Mouse (Mus musculus) ES-E14 (cell line): ENCODE measurements around the gene Twnk.

ENCODE experiments used
- CHD2 ChIP-seq: IDR thresholded peaks from 2 replicates; pipeline ENCODE4 v1.6.1; 2014; ENCODE audit warnings: mild to moderate bottlenecking, low read depth, low read length, inconsistent platforms
- HCFC1 ChIP-seq: IDR thresholded peaks from 2 replicates; pipeline ENCODE4 v1.6.1; 2012; ENCODE audit warnings: low read length, inconsistent platforms, borderline replicate concordance; ENCODE audit not compliant: insufficient read depth

- no peak for TF ChIP-seq HCFC1
- no peak for TF ChIP-seq CHD2
These were observed 21.7 kb downstream of the Twnk start for GRCm38 (mm10) chr19:45026958-45027670.
